Mouse (Mus musculus) spleen, embryonic (tissue): ENCODE results near the gene Atp1a3.

Experiments
- CTCF ChIA-PET: fragments of 350-600 bp; sonication (Branson Sonifier 250); formaldehyde crosslinking; loops from one replicate; lab custom pipeline; 2022; lab: Charles Lee

The Atp1a3 gene

GRCm38 (mm10) chr7:24967966-24968365 is 37.8 kb downstream of the Atp1a3 start:
- CTCF ChIA-PET = no interaction called here

- CTCF ChIA-PET = interaction anchor here (0.6 to 1.7 kb wide), 4 partner anchors 9 to 350 kb away, joined by 4 to 17 read pairs (median 10); no protein-coding TSS in a partner anchor
Observed at GRCm38 (mm10) chr7:24964897-24965535, 40.7 kb downstream of the Atp1a3 start.

DNA sequence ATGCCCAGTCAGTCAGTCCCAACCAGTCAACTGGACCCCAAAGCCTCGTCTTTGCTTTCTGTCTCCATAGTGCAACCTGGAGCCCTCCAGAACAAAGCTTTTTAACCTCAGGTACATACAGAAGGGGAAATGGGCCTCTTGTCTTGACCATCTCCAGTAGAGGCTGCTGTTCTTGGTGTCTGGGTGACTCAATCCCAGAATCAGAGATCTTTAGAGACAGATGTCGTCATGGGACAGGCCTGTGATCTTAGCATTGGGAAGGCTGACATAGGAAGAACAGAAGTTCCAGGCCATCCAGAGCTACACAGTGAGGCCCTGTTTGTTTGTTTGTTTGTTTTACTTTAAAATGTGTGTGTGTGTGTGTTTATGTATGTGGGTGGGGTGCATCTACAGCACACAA is 41.5 kb downstream of the Atp1a3 start:
- CTCF ChIA-PET = interaction anchor here (0.6 to 0.7 kb wide), 2 partner anchors 350 to 852 kb away, joined by 3 to 9 read pairs; no protein-coding TSS in a partner anchor

DNA sequence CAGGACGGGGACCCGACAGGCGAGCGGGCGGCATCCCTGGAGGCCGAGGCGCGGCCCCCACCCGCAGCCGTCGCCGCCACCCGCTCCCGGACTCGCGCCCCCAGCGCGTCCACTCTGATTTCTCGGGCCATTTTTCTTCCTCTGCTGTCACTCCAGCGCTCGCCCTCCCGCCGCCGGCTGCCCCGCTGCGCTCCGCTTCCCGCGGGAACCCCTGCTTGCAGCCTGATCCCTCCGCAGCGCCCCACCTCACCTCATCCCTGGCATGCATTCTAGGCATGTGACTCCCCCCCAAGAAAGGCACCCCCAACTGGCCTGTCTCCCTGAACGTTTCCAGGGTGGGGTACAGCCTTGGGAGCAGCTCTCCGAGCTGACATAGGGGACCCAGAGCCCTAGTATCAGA is 50.5 kb downstream of the Atp1a3 start:
- CTCF ChIA-PET = interaction anchor here (0.6 to 0.8 kb wide), 2 partner anchors 10 to 62 kb away, joined by 3 to 10 read pairs; no protein-coding TSS in a partner anchor

DNA sequence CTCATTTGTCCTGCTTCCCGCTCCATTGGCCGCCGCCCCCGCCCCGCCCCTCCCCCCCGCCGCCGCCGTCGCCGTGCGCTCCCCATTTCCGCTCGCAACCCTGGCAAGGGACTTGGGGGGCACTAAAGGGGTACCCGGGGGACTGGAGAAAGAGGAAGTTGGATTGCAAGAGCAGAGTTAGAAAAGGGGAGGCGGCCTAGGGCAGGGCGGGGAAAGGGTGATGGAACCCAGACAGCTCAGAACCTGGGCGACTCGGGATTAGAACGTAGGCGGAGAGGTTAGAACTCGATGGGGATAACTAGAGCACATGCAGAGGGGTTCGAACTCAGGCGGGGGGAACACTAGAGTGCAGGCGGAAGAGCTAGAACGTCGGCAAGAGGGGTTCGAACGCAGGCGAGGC is 51.3 kb downstream of the Atp1a3 start:
- CTCF ChIA-PET = interaction anchor here (0.6 kb wide), 1 partner anchor 8 kb away, joined by 8 read pairs; no protein-coding TSS in a partner anchor

GRCm38 (mm10) chr7:24953966-24954365 is 51.8 kb downstream of the Atp1a3 start:
- CTCF ChIA-PET = no interaction called here

DNA sequence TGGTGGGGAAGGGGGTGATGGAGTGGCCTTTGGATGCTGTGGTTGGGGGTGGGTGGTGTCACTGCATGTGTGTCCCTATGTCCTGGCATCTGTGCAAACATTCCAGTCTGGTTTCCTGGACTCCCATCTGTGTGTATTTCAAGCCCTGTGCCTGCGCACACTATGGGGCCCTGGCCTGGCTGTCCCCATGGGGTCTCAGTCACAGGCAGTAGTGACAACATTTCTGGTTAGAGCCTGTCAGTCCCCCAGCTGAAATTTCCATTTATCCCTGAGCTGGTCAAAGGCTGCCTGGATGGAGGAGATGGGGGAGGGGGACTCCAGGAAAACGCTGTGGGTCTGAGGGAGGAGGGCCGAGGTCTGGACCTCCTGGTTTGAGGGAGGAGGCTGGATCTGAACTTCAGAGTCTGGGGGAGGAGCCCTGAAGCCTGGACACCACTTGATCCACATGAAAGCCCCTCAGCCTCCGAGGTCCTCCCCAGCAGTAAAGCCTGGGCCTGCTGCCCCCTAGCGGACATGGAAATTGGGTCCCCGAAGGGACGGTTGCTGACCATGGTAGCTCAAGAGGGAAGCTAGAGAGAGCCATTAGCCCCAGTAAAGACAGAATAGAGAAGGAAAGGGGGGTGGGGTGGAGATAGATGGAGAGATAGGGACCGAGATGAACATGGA is 55.7 kb downstream of the Atp1a3 start:
- CTCF ChIA-PET = interaction anchor here (0.5 to 1.2 kb wide), 2 partner anchors 15 to 63 kb away, joined by 4 to 5 read pairs; no protein-coding TSS in a partner anchor

GRCm38 (mm10) chr7:24948774-24949173 is 57.0 kb downstream of the Atp1a3 start:
- CTCF ChIA-PET = no interaction called here

DNA sequence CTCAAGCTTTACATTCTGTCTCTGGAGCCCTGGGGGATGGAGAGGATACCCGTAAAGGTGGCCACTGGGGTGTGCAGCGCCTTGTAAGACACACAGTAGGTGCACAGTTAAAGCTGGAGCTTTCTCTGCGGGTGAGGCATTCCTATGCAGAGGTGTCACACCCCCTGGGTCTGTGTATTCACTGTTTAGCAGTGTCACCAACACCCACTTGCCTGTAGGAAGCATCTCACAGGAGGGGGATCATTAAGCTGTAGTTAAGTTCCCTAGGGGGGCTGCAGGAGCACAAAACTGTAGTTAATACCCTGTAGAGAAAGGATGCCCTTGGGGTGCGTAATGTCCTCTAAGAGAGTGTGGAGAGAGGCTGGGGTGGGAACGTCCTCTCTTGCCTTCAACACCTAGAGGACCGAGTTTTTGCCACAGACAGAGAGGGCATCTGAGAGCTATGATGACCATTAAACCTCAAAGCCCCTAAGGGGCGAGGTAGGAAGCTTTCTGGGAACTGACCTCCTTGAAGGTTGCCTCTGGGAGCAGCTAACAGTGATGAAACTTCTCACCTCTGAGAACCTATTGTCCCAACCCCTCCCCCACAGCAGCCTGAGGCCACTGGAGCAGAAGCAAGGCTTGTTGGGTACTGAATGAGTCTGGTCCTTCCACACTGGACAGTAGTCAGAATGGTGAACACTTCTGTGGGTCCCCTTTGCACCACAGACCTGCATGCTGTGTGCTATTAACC is 58.3 kb downstream of the Atp1a3 start:
- CTCF ChIA-PET = interaction anchor here (0.5 kb wide), 1 partner anchor 144 kb away, joined by 3 read pairs; no protein-coding TSS in a partner anchor

DNA sequence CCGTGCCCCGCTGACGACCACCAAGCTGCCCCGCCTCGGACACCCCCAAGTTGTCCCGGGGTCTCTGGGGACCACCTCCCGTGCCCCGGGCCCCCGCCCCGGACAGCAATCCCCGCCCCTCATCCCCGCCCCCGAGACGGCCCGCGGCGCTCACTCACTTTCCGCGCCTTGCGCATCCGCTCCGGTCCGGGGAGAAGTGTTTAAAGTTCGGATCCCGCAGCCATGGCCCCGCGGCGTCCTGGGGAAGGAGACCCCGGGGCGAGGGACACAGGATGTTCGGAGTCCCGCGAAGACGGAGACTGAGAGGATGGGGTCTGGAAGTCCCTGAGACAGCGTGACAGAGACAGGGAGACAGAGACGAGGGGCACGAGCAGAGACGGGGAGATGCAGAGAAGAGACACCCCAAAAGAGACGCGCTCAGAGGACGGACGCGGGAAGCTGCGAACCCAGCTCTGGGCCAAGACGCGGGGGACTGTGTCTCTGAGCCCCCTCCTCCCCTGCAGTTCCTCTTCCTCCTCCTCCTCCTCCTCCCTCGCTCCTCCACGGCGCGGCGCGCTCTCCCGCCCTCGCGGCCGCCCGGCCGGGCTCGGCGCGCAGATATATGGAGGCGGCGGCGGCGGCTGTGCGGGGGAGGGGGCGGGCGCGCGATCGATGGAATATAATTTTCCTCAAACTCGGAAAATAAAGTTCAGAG is 61.4 kb downstream of the Atp1a3 start, which contains the start of gene Gm4881:
Gene Gm4881, minus strand, starts transcription at position 238 of the 694 bp plus-strand sequence.
- CTCF ChIA-PET = interaction anchor here (0.7 kb wide), 1 partner anchor 40 kb away, joined by 4 read pairs; no protein-coding TSS in a partner anchor

GRCm38 (mm10) chr7:24943641-24944040 is 62.1 kb downstream of the Atp1a3 start:
- CTCF ChIA-PET = interaction anchor here (0.6 kb wide), 1 partner anchor 713 kb away, joined by 3 read pairs; no protein-coding TSS in a partner anchor

- CTCF ChIA-PET = interaction anchor here (0.6 kb wide), 1 partner anchor 37 kb away, joined by 5 read pairs; no protein-coding TSS in a partner anchor
Observed at GRCm38 (mm10) chr7:24931651-24932050, 74.1 kb downstream of the Atp1a3 start.

- CTCF ChIA-PET = no interaction called here
Observed at GRCm38 (mm10) chr7:24930475-24930874, 75.3 kb downstream of the Atp1a3 start.
